Mouse (Mus musculus) forebrain, embryonic 13.5 days (tissue): ENCODE data around the gene Cry2. TPM values are rescaled to one million over a fixed set of nuclear protein-coding genes. Genes with fewer than 3 reads are reported as not detected.

Source experiments
- ATAC-seq: fragments of 200-750 bp; cut with Nextera tagmentation; 2 replicates; pipeline ENCODE4 v1.8.0; 2017
- H3K27ac ChIP-seq: fragments of 300-500 bp; sonication (generic); 2 replicates; pipeline ENCODE4 v1.5.1; 2015; ENCODE audit warnings: inconsistent platforms, mild to moderate bottlenecking, moderate library complexity
- H3K27me3 ChIP-seq: fragments of 300-500 bp; sonication (generic); 2 replicates; pipeline ENCODE4 v1.6.1; 2015; ENCODE audit warnings: mild to moderate bottlenecking, inconsistent platforms
- H3K36me3 ChIP-seq: fragments of 300-500 bp; sonication (generic); 2 replicates; pipeline ENCODE4 v1.6.1; 2015; ENCODE audit warnings: mild to moderate bottlenecking, inconsistent platforms; ENCODE audit not compliant: poor library complexity, severe bottlenecking
- H3K4me1 ChIP-seq: fragments of 300-500 bp; sonication (generic); 2 replicates; pipeline ENCODE4 v1.6.1; 2015; ENCODE audit warnings: inconsistent platforms
- H3K4me2 ChIP-seq: fragments of 300-500 bp; sonication (generic); 2 replicates; pipeline ENCODE4 v1.6.1; 2015; ENCODE audit warnings: inconsistent platforms, mild to moderate bottlenecking, moderate library complexity
- H3K4me3 ChIP-seq: fragments of 300-500 bp; sonication (generic); 2 replicates; pipeline ENCODE4 v1.5.1; 2015; ENCODE audit warnings: mild to moderate bottlenecking, inconsistent platforms
- H3K9ac ChIP-seq: fragments of 300-500 bp; sonication (generic); 2 replicates; pipeline ENCODE4 v1.6.1; 2015; ENCODE audit warnings: mild to moderate bottlenecking, inconsistent platforms
- H3K9me3 ChIP-seq: fragments of 300-500 bp; sonication (generic); replicated peaks from 2 replicates; pipeline ENCODE4 v1.6.1; 2016; ENCODE audit warnings: inconsistent platforms
- WGBS: fragments of 180-500 bp; shearing (Covaris S2); methylation state at CpG from one replicate; pipeline ENCODE4 v1.1.7; 2015; 5-methylcytosine and 5-hydroxymethylcytosine counted together
- polyA plus RNA-seq: library from polyadenylated mRNA; unstranded; fragments of >200 nt; fragmentation: Nextera tagmentation; extraction: Ambion mirVana; gene quantifications from 2 replicates; pipeline ENCODE4 v1.2.1, GENCODE M21; 2015

Gene Cry2
- polyA plus RNA-seq, 1 experiment from 2014 or later, result 28.2 TPM

- H3K4me2 ChIP-seq, result peak within 1 kb of the TSS; percentile 88
- H3K4me3 ChIP-seq, result peak within 1 kb of the TSS; percentile 86
- no peaks in the 10 kb centered on the region for H3K36me3 ChIP-seq
- H3K27me3 ChIP-seq, result peaks cover 22% of the 10 kb centered on the region
- H3K9ac ChIP-seq, result peak within 1 kb of the TSS; percentile 74
- peak; percentile 48; the same call in 1 of the 2 replicates for ATAC-seq
- no peaks in the 10 kb centered on the region for H3K9me3 ChIP-seq
- 1% methylated on average over 34 of the region's 34 CpGs for WGBS
- peaks cover 41% of the 10 kb centered on the region for H3K4me1 ChIP-seq
- H3K27ac ChIP-seq, result no peak within 1 kb of the TSS
These were observed 26.3 kb upstream of the Cry2 start, which contains the start of gene Slc35c1 for GRCm38 (mm10) chr2:92459921-92460707. Slc35c1 (minus strand) TSS chr2:92460538.

GRCm38 (mm10) chr2:92459141-92459920 lies 25.5 kb upstream of the Cry2 start:
- Histone ChIP-seq H3K27me3 (peaks cover 22% of the 10 kb centered on the region), H3K4me1 (peaks cover 41% of the 10 kb centered on the region), H3K36me3 (peaks cover 3% of the 10 kb centered on the region; the same call in 1 of the 2 replicates), H3K4me3 (peak overlapping the region; percentile 86), H3K27ac (no peak overlapping the region), H3K9ac (peak overlapping the region; percentile 74), H3K4me2 (peak overlapping the region; percentile 88), H3K9me3 (no peaks in the 10 kb centered on the region)
- peak; percentile 91 for ATAC-seq
- whole genome bisulfite sequencing, result under 1% methylated on average over 49 of the region's 55 CpGs

DNA sequence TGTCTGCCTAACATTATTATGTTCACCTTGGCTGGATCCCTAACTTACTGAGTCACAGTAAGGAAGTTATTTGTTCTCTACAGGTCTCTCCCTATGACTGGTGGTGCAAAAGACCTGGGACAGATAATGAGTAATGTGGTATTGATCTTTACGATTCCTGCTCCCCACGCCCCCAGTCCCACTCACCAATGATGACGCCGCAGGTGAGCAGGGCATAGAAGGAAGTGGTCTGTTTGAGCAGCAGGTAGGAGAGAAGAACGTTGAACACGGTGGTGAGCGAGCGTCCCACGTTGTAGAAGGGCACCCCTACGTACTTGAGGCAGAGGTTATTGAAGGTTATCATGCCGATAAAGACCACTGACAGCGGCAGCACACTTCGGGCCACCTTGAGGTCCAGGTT lies 24.6 kb upstream of the Cry2 start:
- 69% methylated on average over 13 of the region's 13 CpGs for WGBS
- Histone ChIP-seq H3K27ac (no peak overlapping the region), H3K4me3 (peak overlapping the region; percentile 86), H3K9ac (peak overlapping the region; percentile 74), H3K4me1 (peaks cover 41% of the 10 kb centered on the region), H3K27me3 (peaks cover 22% of the 10 kb centered on the region), H3K36me3 (peaks cover 11% of the 10 kb centered on the region), H3K4me2 (peak overlapping the region; percentile 88), H3K9me3 (no peaks in the 10 kb centered on the region)
- ATAC-seq, result 0 out of 2 replicates have a peak, but pooled peaks have one; percentile 2

GRCm38 (mm10) chr2:92456970-92457530 lies 23.2 kb upstream of the Cry2 start:
- Histone ChIP-seq H3K4me3 (no peak overlapping the region), H3K27me3 (peaks cover 19% of the 10 kb centered on the region), H3K4me1 (peaks cover 41% of the 10 kb centered on the region), H3K9ac (0 out of 2 replicates have a peak overlapping the region, but pooled peaks have one; percentile 8), H3K4me2 (peak overlapping the region; percentile 88; the same call in 1 of the 2 replicates), H3K27ac (no peak overlapping the region), H3K36me3 (peaks cover 25% of the 10 kb centered on the region), H3K9me3 (no peaks in the 10 kb centered on the region)
- no peak for ATAC-seq
- 71% methylated on average over 8 of the region's 8 CpGs for WGBS

GRCm38 (mm10) chr2:92455704-92456103 lies 21.9 kb upstream of the Cry2 start:
- no peak overlapping the region for H3K4me3 ChIP-seq
- H3K9ac ChIP-seq, result no peak overlapping the region
- no peaks in the 10 kb centered on the region for H3K9me3 ChIP-seq
- no peak for ATAC-seq
- H3K4me1 ChIP-seq, result peaks cover 41% of the 10 kb centered on the region
- no peak overlapping the region for H3K27ac ChIP-seq
- no peak overlapping the region for H3K4me2 ChIP-seq
- 67% methylated on average over 2 of the region's 3 CpGs for WGBS
- H3K36me3 ChIP-seq, result peaks cover 27% of the 10 kb centered on the region
- peaks cover 6% of the 10 kb centered on the region for H3K27me3 ChIP-seq

GRCm38 (mm10) chr2:92454166-92454565 lies 20.3 kb upstream of the Cry2 start:
- Histone ChIP-seq H3K9me3 (no peaks in the 10 kb centered on the region), H3K27me3 (no peaks in the 10 kb centered on the region), H3K9ac (no peak overlapping the region), H3K27ac (no peak overlapping the region), H3K36me3 (peaks cover 27% of the 10 kb centered on the region), H3K4me2 (no peak overlapping the region), H3K4me1 (peaks cover 33% of the 10 kb centered on the region), H3K4me3 (no peak overlapping the region)
- 96% methylated on average over 11 of the region's 11 CpGs for WGBS
- no peak for ATAC-seq

DNA sequence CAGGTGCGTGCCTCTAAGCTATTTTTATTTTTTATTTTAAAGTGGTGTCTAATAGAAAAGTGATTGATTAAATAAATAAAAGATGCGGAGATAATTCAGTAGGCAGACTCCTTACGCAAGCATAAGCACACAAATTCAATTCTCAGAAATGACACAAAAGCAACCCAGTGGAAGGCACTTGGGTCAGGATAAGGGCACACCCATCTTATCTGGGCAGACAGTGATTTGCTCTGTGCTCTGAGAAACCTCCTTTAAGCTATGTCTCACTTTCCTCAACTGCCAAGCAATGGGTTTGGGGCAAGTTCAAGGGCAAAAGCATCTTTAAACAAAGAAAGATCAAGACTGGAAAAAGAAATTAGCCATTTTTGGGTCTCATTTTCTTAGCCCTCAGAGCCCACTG lies 17.3 kb upstream of the Cry2 start:
- H3K4me1 ChIP-seq, result peaks cover 4% of the 10 kb centered on the region; the same call in 1 of the 2 replicates
- no peaks in the 10 kb centered on the region for H3K9me3 ChIP-seq
- H3K4me3 ChIP-seq, result no peak overlapping the region
- no peak overlapping the region for H3K27ac ChIP-seq
- no peaks in the 10 kb centered on the region for H3K27me3 ChIP-seq
- no peak overlapping the region for H3K9ac ChIP-seq
- H3K4me2 ChIP-seq, result no peak overlapping the region
- 90% methylated on average over 3 of the region's 3 CpGs for WGBS
- H3K36me3 ChIP-seq, result peaks cover 27% of the 10 kb centered on the region
- ATAC-seq, result no peak

GRCm38 (mm10) chr2:92447121-92447740 lies 13.4 kb upstream of the Cry2 start:
- no peak overlapping the region for H3K9ac ChIP-seq
- H3K9me3 ChIP-seq, result no peaks in the 10 kb centered on the region
- WGBS, result 71% methylated on average over 7 of the region's 7 CpGs
- H3K4me1 ChIP-seq, result peaks cover 4% of the 10 kb centered on the region; the same call in 1 of the 2 replicates
- H3K4me2 ChIP-seq, result no peak overlapping the region
- H3K36me3 ChIP-seq, result 0 out of 2 replicates have a peak, but pooled peaks cover 4% of the 10 kb centered on the region
- no peaks in the 10 kb centered on the region for H3K27me3 ChIP-seq
- H3K4me3 ChIP-seq, result no peak overlapping the region
- ATAC-seq, result no peak
- H3K27ac ChIP-seq, result no peak overlapping the region

DNA sequence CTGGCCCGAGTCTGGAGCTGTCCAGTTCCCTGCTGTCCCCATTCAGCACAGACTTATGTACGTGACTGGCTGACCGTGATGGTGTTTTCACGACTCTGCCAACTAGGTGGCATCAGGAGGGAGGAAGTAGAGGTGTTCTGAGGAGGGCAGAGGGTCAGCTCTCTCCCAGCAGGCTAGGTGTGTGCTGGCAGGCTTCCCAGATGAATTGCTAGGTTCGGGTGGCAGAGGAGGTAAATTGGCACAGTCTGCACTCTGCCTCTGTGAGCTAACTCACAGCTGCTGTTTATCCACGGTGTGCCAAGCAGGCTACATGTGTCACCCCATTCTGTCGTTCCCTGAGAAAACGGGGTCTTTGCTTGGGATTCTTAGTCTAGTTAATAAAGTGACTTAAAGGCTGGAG lies 12.8 kb upstream of the Cry2 start:
- 64% methylated on average over 8 of the region's 8 CpGs for WGBS
- ATAC-seq, result no peak
- no peak overlapping the region for H3K27ac ChIP-seq
- no peaks in the 10 kb centered on the region for H3K27me3 ChIP-seq
- no peak overlapping the region for H3K4me2 ChIP-seq
- no peaks in the 10 kb centered on the region for H3K36me3 ChIP-seq
- H3K9ac ChIP-seq, result no peak overlapping the region
- H3K4me3 ChIP-seq, result no peak overlapping the region
- no peaks in the 10 kb centered on the region for H3K9me3 ChIP-seq
- H3K4me1 ChIP-seq, result peaks cover 9% of the 10 kb centered on the region; the same call in 1 of the 2 replicates

DNA sequence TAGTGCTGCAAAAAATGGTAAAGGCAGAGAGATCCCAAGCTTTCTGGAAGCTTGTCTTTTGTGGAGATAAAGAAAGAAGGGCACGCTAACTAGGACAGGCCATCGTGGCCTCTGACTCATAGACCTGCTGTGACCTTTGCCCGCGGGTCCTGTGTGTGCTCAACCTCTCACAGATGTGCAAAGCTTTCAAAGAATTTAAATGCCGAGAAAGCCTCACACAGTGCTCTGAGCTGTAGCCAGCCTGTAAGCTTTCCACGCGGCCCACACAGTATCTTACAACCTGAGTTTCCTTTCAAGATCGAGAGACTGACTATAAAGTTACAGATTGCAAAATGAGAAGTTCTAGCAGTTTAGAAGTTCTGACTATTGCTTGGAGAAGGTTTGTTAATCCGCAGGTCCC lies 12.0 kb upstream of the Cry2 start:
- Histone ChIP-seq H3K9me3 (no peaks in the 10 kb centered on the region), H3K4me2 (no peak overlapping the region), H3K4me3 (no peak overlapping the region), H3K27me3 (no peaks in the 10 kb centered on the region), H3K9ac (no peak overlapping the region), H3K36me3 (no peaks in the 10 kb centered on the region), H3K27ac (no peak overlapping the region), H3K4me1 (peaks cover 9% of the 10 kb centered on the region; the same call in 1 of the 2 replicates)
- no peak for ATAC-seq
- WGBS, result 47% methylated on average over 9 of the region's 9 CpGs

DNA sequence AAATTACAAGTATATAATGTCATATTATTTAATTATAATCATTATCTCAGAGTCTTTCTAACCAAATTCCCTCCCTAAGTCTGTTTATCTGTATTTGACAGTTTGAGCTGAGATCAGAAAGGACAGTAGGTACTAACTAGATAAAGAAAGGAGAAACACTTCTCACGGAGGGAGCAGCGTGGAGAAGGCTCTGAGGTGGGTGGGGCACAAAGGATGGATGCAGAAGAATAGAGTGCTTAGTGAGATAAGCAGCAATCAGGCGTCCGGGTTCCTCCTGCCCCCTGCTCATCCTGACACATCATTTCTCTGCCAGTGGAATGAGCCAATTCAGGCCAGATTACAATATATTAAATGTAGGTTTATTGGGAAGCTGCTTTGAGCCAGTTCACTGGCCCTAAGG lies 10.5 kb upstream of the Cry2 start:
- WGBS, result 52% methylated on average over 4 of the region's 4 CpGs
- Histone ChIP-seq H3K4me2 (no peak overlapping the region), H3K4me3 (no peak overlapping the region), H3K27me3 (no peaks in the 10 kb centered on the region), H3K9me3 (no peaks in the 10 kb centered on the region), H3K9ac (no peak overlapping the region), H3K36me3 (no peaks in the 10 kb centered on the region), H3K27ac (no peak overlapping the region), H3K4me1 (peaks cover 9% of the 10 kb centered on the region; the same call in 1 of the 2 replicates)
- ATAC-seq, result no peak
